10 mouse cellular contexts compared by ENCODE assay signal in genomic region chr10:73105893-73106292, GRCm38 (mm10). TPM values are rescaled to one million over a fixed set of nuclear protein-coding genes. Genes with fewer than 3 reads are reported as not detected.
DNase-seq lines count a peak whose midpoint lies in the region; ATAC-seq and TF ChIP-seq lines count a peak whose summit lies in the region.
"Had no signal": no experiment of that assay in that cellular context is flagged by ENCODE, and none has a peak within 500 bp of the region (broad histone marks: within the 10 kb centered on the region; RNA-seq: fewer than 3 reads in every experiment).

No protein-coding gene starts in this region.

- peak; percentile 73 for TF ChIP-seq CTCF in lung, embryonic 14.5 days (IDR thresholded peaks at IDR 0.05; ENCODE audit: low read depth)
- peak; percentile 70 for TF ChIP-seq CTCF in kidney, postnatal 0 days (IDR thresholded peaks at IDR 0.05; ENCODE audit: low read depth)

- no peak overlapping the region for H3K4me3 ChIP-seq in forebrain, embryonic 11.5 days (ENCODE audit: low read depth, low read length)
- H3K4me3 ChIP-seq in forebrain, embryonic 15.5 days = no peak overlapping the region
- no peak overlapping the region for H3K4me3 ChIP-seq in lung, embryonic 14.5 days (ENCODE audit: low read depth, low read length)
- H3K4me3 ChIP-seq in kidney, postnatal 0 days (replicated peaks; ENCODE audit: low read depth, low read length) = no peak overlapping the region
- H3K4me3 ChIP-seq: heart, embryonic 13.5 days; liver, embryonic 13.5 days had no signal

- 43% methylated on average over 2 of the region's 2 CpGs for WGBS in forebrain, embryonic 11.5 days
- WGBS in forebrain, embryonic 15.5 days = 49% methylated on average over 2 of the region's 2 CpGs
- 54% methylated on average over 2 of the region's 2 CpGs for WGBS in lung, embryonic 14.5 days
- WGBS in kidney, postnatal 0 days = 51% methylated on average over 2 of the region's 2 CpGs

- no peaks in the 10 kb centered on the region for H3K9me3 ChIP-seq in forebrain, embryonic 11.5 days (ENCODE audit: control insufficient read depth, low read length)
- no peaks in the 10 kb centered on the region for H3K9me3 ChIP-seq in forebrain, embryonic 15.5 days
- no peaks in the 10 kb centered on the region for H3K9me3 ChIP-seq in lung, embryonic 14.5 days (ENCODE audit: low read depth, low read length)
- no peaks in the 10 kb centered on the region for H3K9me3 ChIP-seq in kidney, postnatal 0 days (replicated peaks; ENCODE audit: low read length)
- H3K9me3 ChIP-seq: liver, embryonic 13.5 days had no signal

- DNase-seq in forebrain, embryonic 11.5 days (ENCODE audit: low spot score) = peak; percentile 77
- DNase-seq in lung, embryonic 14.5 days = peak; percentile 58
- DNase-seq in lung, postnatal 25 days (ENCODE audit: low spot score) = no peak
- DNase-seq in adrenal gland, postnatal 14 days = peak; percentile 62
- DNase-seq in kidney, postnatal 0 days (ENCODE audit: low spot score) = peak; percentile 28
- DNase-seq in ovary, adult 18-20 months (ENCODE audit: low spot score) = no peak
- no peak for DNase-seq in urinary bladder, adult 2 months (ENCODE audit: low spot score)
- DNase-seq: liver, embryonic 13.5 days had no signal

- no peak overlapping the region for H3K27ac ChIP-seq in forebrain, embryonic 11.5 days (ENCODE audit: low read depth, low read length)
- no peak overlapping the region for H3K27ac ChIP-seq in forebrain, embryonic 15.5 days (replicated peaks)
- H3K27ac ChIP-seq in lung, embryonic 14.5 days (ENCODE audit: low read depth) = no peak overlapping the region
- H3K27ac ChIP-seq in kidney, postnatal 0 days = no peak overlapping the region
- H3K27ac ChIP-seq: heart, embryonic 13.5 days; liver, embryonic 13.5 days had no signal

- no peak overlapping the region for H3K9ac ChIP-seq in forebrain, embryonic 11.5 days (ENCODE audit: low read length)
- no peak overlapping the region for H3K9ac ChIP-seq in forebrain, embryonic 15.5 days (replicated peaks)
- H3K9ac ChIP-seq in lung, embryonic 14.5 days = no peak overlapping the region
- no peak overlapping the region for H3K9ac ChIP-seq in kidney, postnatal 0 days (ENCODE audit: low read depth, low read length)
- H3K9ac ChIP-seq: heart, embryonic 13.5 days; liver, embryonic 13.5 days had no signal

- peaks cover under 1% of the 10 kb centered on the region for H3K27me3 ChIP-seq in forebrain, embryonic 11.5 days (ENCODE audit: control insufficient read depth, insufficient read depth, low read length)
- H3K27me3 ChIP-seq in forebrain, embryonic 15.5 days = no peaks in the 10 kb centered on the region; the same call in 1 of the 2 replicates
- H3K27me3 ChIP-seq in lung, embryonic 14.5 days (ENCODE audit: insufficient read depth, low read length) = peaks cover 13% of the 10 kb centered on the region; the same call in 1 of the 2 replicates
- no peaks in the 10 kb centered on the region for H3K27me3 ChIP-seq in kidney, postnatal 0 days (ENCODE audit: insufficient read depth, low read length)

- 0 out of 2 replicates have a peak, but pooled peaks have one; percentile 66 for ATAC-seq in forebrain, embryonic 11.5 days (replicated peaks; ENCODE audit: low FRiP score)
- ATAC-seq in forebrain, embryonic 15.5 days (replicated peaks) = no peak
- no peak for ATAC-seq in lung, embryonic 14.5 days (ENCODE audit: insufficient read depth)
- ATAC-seq in kidney, postnatal 0 days (replicated peaks; ENCODE audit: low FRiP score, low read depth) = no peak

- no peak overlapping the region for H3K4me2 ChIP-seq in forebrain, embryonic 11.5 days (ENCODE audit: low read depth, low read length, severe bottlenecking)
- H3K4me2 ChIP-seq in forebrain, embryonic 15.5 days (replicated peaks) = no peak overlapping the region
- H3K4me2 ChIP-seq in lung, embryonic 14.5 days = no peak overlapping the region
- no peak overlapping the region for H3K4me2 ChIP-seq in kidney, postnatal 0 days (ENCODE audit: low read length)
- H3K4me2 ChIP-seq: heart, embryonic 13.5 days; liver, embryonic 13.5 days had no signal

- H3K36me3 ChIP-seq in forebrain, embryonic 11.5 days (ENCODE audit: control insufficient read depth, insufficient read depth, low read length) = no peaks in the 10 kb centered on the region
- no peaks in the 10 kb centered on the region for H3K36me3 ChIP-seq in forebrain, embryonic 15.5 days
- H3K36me3 ChIP-seq in lung, embryonic 14.5 days (ENCODE audit: insufficient read depth) = no peaks in the 10 kb centered on the region
- H3K36me3 ChIP-seq in kidney, postnatal 0 days (ENCODE audit: insufficient read depth, low read length) = no peaks in the 10 kb centered on the region
- H3K36me3 ChIP-seq: heart, embryonic 13.5 days; liver, embryonic 13.5 days had no signal

- no peaks in the 10 kb centered on the region for H3K4me1 ChIP-seq in forebrain, embryonic 11.5 days (replicated peaks; ENCODE audit: control insufficient read depth, insufficient read depth, low read length)
- H3K4me1 ChIP-seq in forebrain, embryonic 15.5 days = no peaks in the 10 kb centered on the region
- no peaks in the 10 kb centered on the region for H3K4me1 ChIP-seq in lung, embryonic 14.5 days (ENCODE audit: insufficient read depth)
- H3K4me1 ChIP-seq in kidney, postnatal 0 days (replicated peaks; ENCODE audit: insufficient read depth, low read length) = no peaks in the 10 kb centered on the region
- H3K4me1 ChIP-seq: heart, embryonic 13.5 days; liver, embryonic 13.5 days had no signal

RNA-seq across cellular contexts. Expression of gene Pcdh15, which starts 6.8 kb away (rescaled TPM):
- 0.87 and 1.0 TPM in 2 replicates for polyA plus RNA-seq in forebrain, embryonic 11.5 days (2014; fragmentation: Nextera tagmentation; extraction: Ambion mirVana)
- 5.0 and 6.7 TPM in 2 replicates for polyA plus RNA-seq in forebrain, embryonic 15.5 days (2015; fragmentation: Nextera tagmentation; extraction: Ambion mirVana)
- polyA plus RNA-seq in lung, embryonic 14.5 days (2014; fragmentation: Nextera tagmentation; extraction: Ambion mirVana) = 0.09 TPM in 1 of 2 replicates, not detected in the other
- 6.0 and 6.6 TPM in 2 replicates for total RNA-seq in adrenal gland, postnatal 14 days (2021)
- polyA plus RNA-seq in kidney, postnatal 0 days (2015; fragmentation: Nextera tagmentation; extraction: Ambion mirVana) = 0.27 and 0.33 TPM in 2 replicates
- 0.09 and 0.10 TPM in 2 replicates for polyA plus RNA-seq in urinary bladder, adult 2 months (2012; rRNA removed)

Comparison
In these comparisons a context has a peak if more than half of its experiments do, and no peak if none do; other contexts are left out.
1. DNase-seq: peak in forebrain, embryonic 11.5 days (single experiment), lung, embryonic 14.5 days (single experiment), adrenal gland, postnatal 14 days (single experiment) and kidney, postnatal 0 days (single experiment); none in lung, postnatal 25 days (single experiment), ovary, adult 18-20 months (single experiment) and urinary bladder, adult 2 months (single experiment).